Mouse (Mus musculus) limb, embryonic 15.5 days (tissue): ENCODE results near the gene Mxra7. TPM values are rescaled to one million over a fixed set of nuclear protein-coding genes. Genes with fewer than 3 reads are reported as not detected.

ENCODE experiments used
- polyA plus RNA-seq: library from polyadenylated mRNA; unstranded; fragments of >200 nt; fragmentation: Nextera tagmentation; extraction: Ambion mirVana; gene quantifications from 2 replicates; pipeline ENCODE4 v1.2.1, GENCODE M21; 2015

Gene Mxra7
- polyA plus RNA-seq, 1 experiment from 2014 or later = 18.6 TPM

Other genes with a start within 250 kb of the Mxra7 start
- 9.7 and 10.1 TPM in 2 replicates for gene Ube2o, start 246.6 kb downstream of the Mxra7 start, polyA plus RNA-seq
- gene Aanat, start 241.6 kb downstream of the Mxra7 start, polyA plus RNA-seq = not detected in 2 replicates
- 7.1 and 8.2 TPM in 2 replicates for gene Rhbdf2, start 201.0 kb downstream of the Mxra7 start, polyA plus RNA-seq
- gene Prcd, start 174.5 kb downstream of the Mxra7 start, polyA plus RNA-seq = 1.9 and 2.6 TPM in 2 replicates
- gene Cygb, start 173.7 kb downstream of the Mxra7 start, polyA plus RNA-seq = 20.1 and 22.2 TPM in 2 replicates
- gene St6galnac1, start 52.5 kb downstream of the Mxra7 start, polyA plus RNA-seq = not detected in 2 replicates
- 70.4 and 76.0 TPM in 2 replicates for gene Mettl23, start 15.2 kb upstream of the Mxra7 start, polyA plus RNA-seq
- 83.4 and 86.0 TPM in 2 replicates for gene Jmjd6, start 15.4 kb upstream of the Mxra7 start, polyA plus RNA-seq
- 41.4 and 48.0 TPM in 2 replicates for gene Mfsd11, start 24.4 kb upstream of the Mxra7 start, polyA plus RNA-seq
- 596 and 658 TPM in 2 replicates for gene Srsf2, start 25.0 kb upstream of the Mxra7 start, polyA plus RNA-seq
- 0.88 and 1.2 TPM in 2 replicates for gene Mgat5b, start 90.8 kb upstream of the Mxra7 start, polyA plus RNA-seq